Mouse (Mus musculus) hindbrain, embryonic 16.5 days (tissue): ENCODE results near the gene Socs5. TPM values are rescaled to one million over a fixed set of nuclear protein-coding genes. Genes with fewer than 3 reads are reported as not detected.

ENCODE experiments used
- ATAC-seq: fragments of 200-750 bp; cut with Nextera tagmentation; 2 replicates; pipeline ENCODE4 v1.8.0; 2017; ENCODE audit warnings: moderate TSS enrichment, moderate library complexity
- H3K27ac ChIP-seq: fragments of 300-500 bp; sonication (generic); 2 replicates; pipeline ENCODE4 v1.5.1; 2014; ENCODE audit warnings: low read depth, mild to moderate bottlenecking, control low read depth, low read length, moderate library complexity
- H3K27me3 ChIP-seq: fragments of 300-500 bp; sonication (generic); replicated peaks from 2 replicates; pipeline ENCODE4 v1.6.1; 2014; ENCODE audit warnings: low read length; ENCODE audit not compliant: control insufficient read depth, insufficient read depth
- H3K36me3 ChIP-seq: fragments of 300-500 bp; sonication (generic); 2 replicates; pipeline ENCODE4 v1.6.1; 2014; ENCODE audit warnings: mild to moderate bottlenecking, low read length, moderate library complexity, mixed read lengths; ENCODE audit not compliant: control insufficient read depth, insufficient read depth
- H3K4me1 ChIP-seq: fragments of 300-500 bp; sonication (generic); 2 replicates; pipeline ENCODE4 v1.6.1; 2014; ENCODE audit warnings: low read depth, low read length; ENCODE audit not compliant: control insufficient read depth, insufficient read depth
- H3K4me2 ChIP-seq: fragments of 300-500 bp; sonication (generic); 2 replicates; pipeline ENCODE4 v1.6.1; 2014; ENCODE audit warnings: mild to moderate bottlenecking, low read length, control low read depth, moderate library complexity
- H3K4me3 ChIP-seq: fragments of 300-500 bp; sonication (generic); 2 replicates; pipeline ENCODE4 v1.5.1; 2014; ENCODE audit warnings: mild to moderate bottlenecking, low read length, control low read depth, moderate library complexity
- H3K9ac ChIP-seq: fragments of 300-500 bp; sonication (generic); 2 replicates; pipeline ENCODE4 v1.6.1; 2014; ENCODE audit warnings: low read depth, mild to moderate bottlenecking, control low read depth, low read length, moderate library complexity
- H3K9me3 ChIP-seq: fragments of 300-500 bp; sonication (generic); 2 replicates; pipeline ENCODE4 v1.6.1; 2014; ENCODE audit warnings: mild to moderate bottlenecking, low read length, moderate library complexity; ENCODE audit not compliant: control insufficient read depth
- WGBS: fragments of 180-500 bp; shearing (Covaris S2); extraction: QIAGEN DNeasy Blood & Tissue Kit; methylation state at CpG from one replicate; pipeline ENCODE4 v1.1.7; 2014; 5-methylcytosine and 5-hydroxymethylcytosine counted together
- polyA plus RNA-seq: library from polyadenylated mRNA; unstranded; fragments of >200 nt; fragmentation: Nextera tagmentation; extraction: Ambion mirVana; gene quantifications from 2 replicates; pipeline ENCODE4 v1.2.1, GENCODE M21; 2015

Socs5 gene
- polyA plus RNA-seq, 1 experiment from 2014 or later = 13.1 TPM

DNA sequence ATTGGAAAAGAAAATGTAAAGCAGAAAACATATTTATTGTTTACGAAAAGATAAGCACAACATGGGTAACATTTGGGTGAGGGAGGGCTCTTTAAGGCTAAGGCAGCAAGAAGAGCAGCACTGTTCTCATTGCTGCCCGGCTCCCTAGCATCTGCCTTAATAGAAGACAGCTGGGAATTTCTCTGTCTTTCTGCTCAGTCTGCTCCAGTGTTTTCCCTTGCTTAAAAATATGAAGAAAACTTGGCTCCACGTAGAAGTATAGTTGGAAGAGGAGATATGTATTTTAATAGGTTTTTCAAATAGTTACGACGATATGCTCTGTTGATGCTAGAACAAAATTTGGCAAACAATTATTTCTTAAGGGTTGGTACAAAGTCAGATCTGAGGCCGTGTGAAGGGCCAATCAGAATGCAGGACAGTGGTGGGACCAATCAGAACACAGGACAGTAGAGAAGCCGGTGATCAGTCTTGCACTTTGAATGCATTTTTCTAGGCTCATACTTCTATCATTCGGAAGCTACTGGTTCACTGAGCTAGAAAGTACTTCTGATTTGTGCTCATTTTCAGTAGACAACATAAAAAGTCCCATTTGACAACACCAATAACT is 39.0 kb downstream of the Socs5 start:
- 79% methylated on average over 8 of the region's 8 CpGs for WGBS
- Histone ChIP-seq H3K9me3 (no peaks in the 10 kb centered on the region), H3K4me1 (no peaks in the 10 kb centered on the region), H3K36me3 (no peaks in the 10 kb centered on the region), H3K4me2 (no peak overlapping the region), H3K4me3 (no peak overlapping the region), H3K27me3 (no peaks in the 10 kb centered on the region), H3K9ac (no peak overlapping the region), H3K27ac (no peak overlapping the region)
- ATAC-seq = no peak

DNA sequence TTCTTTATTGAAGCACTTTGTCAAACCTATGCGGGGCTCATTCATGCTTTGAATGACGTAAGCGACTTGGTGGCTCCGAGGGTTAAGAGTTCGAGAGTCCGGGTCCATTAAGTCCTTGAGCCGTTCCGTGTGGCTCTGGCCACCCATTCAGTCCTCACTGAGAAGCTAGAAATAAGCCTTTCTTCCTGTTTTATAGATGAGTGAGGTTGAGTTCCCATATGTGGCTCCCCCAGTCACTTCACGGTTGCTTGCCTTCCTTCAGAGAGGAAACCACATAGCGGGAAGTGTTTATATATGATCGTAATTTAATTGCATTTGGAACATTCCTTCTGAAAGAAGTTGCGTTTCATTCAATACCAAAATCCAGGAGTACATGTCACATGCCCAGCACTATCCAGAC is 42.3 kb downstream of the Socs5 start:
- Histone ChIP-seq H3K9me3 (no peaks in the 10 kb centered on the region), H3K4me1 (no peaks in the 10 kb centered on the region), H3K9ac (no peak overlapping the region), H3K4me3 (no peak overlapping the region), H3K36me3 (no peaks in the 10 kb centered on the region), H3K27me3 (no peaks in the 10 kb centered on the region), H3K27ac (no peak overlapping the region), H3K4me2 (no peak overlapping the region)
- ATAC-seq = no peak
- WGBS = 91% methylated on average over 12 of the region's 12 CpGs

- Histone ChIP-seq H3K4me2 (no peak overlapping the region), H3K4me3 (no peak overlapping the region), H3K4me1 (no peaks in the 10 kb centered on the region), H3K9me3 (no peaks in the 10 kb centered on the region), H3K9ac (no peak overlapping the region), H3K27ac (no peak overlapping the region), H3K27me3 (no peaks in the 10 kb centered on the region), H3K36me3 (no peaks in the 10 kb centered on the region)
- 66% methylated on average over 5 of the region's 5 CpGs for WGBS
- no peak for ATAC-seq
Measured at GRCm38 (mm10) chr17:87152984-87153383, 45.5 kb downstream of the Socs5 start.

DNA sequence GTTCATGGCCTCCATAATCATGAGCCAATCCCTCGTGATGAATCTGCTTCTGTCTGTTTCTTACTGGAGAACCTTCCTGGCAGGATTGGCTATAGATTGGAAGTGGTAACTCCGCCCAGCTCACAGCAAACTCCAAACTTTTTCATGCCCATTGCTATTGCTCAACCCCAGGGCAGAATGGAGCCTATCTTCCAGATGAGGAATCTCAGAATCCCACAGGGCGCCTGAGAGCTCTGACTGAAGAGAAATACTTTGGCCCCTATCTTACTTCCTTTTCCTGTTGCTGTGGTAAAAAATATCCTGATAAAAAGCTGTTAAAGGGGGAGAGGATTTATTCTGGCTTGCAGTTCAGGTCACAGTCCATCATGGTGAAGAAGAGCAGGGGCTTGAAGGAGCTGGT is 48.2 kb downstream of the Socs5 start:
- ATAC-seq = no peak
- Histone ChIP-seq H3K9ac (no peak overlapping the region), H3K27me3 (no peaks in the 10 kb centered on the region), H3K4me3 (no peak overlapping the region), H3K27ac (no peak overlapping the region), H3K4me1 (no peaks in the 10 kb centered on the region), H3K4me2 (no peak overlapping the region), H3K9me3 (no peaks in the 10 kb centered on the region), H3K36me3 (no peaks in the 10 kb centered on the region)
- WGBS = 75% methylated on average over 3 of the region's 3 CpGs

DNA sequence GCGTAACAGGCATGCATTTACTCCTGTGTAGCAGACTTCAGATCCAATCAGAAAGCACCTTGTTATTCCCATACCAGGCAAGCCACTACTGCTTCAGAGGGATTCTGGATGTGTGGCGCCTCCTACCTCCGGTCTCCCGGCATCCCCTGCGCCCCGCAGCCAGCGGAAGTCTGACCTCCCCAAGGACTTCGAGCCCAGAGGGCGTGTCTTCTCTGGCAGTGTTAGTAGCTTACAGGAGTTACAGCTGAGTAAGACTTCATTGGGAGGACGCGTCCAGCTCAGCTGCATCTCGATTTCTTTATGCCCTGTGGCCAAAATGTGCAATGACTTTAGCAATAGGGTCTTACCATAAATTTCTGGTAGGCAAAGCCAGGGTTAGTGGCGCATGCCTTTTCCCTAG is 50.3 kb downstream of the Socs5 start:
- Histone ChIP-seq H3K27ac (no peak overlapping the region), H3K4me2 (no peak overlapping the region), H3K4me3 (no peak overlapping the region), H3K36me3 (no peaks in the 10 kb centered on the region), H3K9me3 (no peaks in the 10 kb centered on the region), H3K4me1 (no peaks in the 10 kb centered on the region), H3K9ac (no peak overlapping the region), H3K27me3 (no peaks in the 10 kb centered on the region)
- WGBS = 69% methylated on average over 13 of the region's 13 CpGs
- ATAC-seq = no peak

DNA sequence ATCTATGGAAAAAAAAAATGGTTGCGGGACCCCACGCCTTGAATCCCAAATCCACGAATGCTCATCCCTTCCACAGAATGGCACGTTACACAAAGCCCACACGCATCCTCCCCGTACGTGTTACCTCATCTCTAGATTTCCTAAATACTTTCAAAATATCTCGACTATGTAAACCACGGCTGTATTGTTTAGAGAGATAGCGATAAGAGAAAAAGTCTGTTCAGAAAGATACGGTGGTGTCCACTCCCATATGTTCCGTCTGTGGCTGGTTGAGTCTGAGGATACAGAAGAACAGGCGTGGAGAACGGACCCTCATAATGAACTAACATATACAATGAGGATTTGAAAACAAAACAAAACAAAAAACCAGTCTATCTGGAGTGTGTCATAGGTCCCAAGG is 51.1 kb downstream of the Socs5 start:
- 93% methylated on average over 14 of the region's 14 CpGs for WGBS
- no peaks in the 10 kb centered on the region for H3K36me3 ChIP-seq
- no peak overlapping the region for H3K4me2 ChIP-seq
- H3K27me3 ChIP-seq = no peaks in the 10 kb centered on the region
- no peaks in the 10 kb centered on the region for H3K4me1 ChIP-seq
- H3K9me3 ChIP-seq = no peaks in the 10 kb centered on the region
- H3K27ac ChIP-seq = no peak overlapping the region
- no peak for ATAC-seq
- H3K4me3 ChIP-seq = no peak overlapping the region
- no peak overlapping the region for H3K9ac ChIP-seq

DNA sequence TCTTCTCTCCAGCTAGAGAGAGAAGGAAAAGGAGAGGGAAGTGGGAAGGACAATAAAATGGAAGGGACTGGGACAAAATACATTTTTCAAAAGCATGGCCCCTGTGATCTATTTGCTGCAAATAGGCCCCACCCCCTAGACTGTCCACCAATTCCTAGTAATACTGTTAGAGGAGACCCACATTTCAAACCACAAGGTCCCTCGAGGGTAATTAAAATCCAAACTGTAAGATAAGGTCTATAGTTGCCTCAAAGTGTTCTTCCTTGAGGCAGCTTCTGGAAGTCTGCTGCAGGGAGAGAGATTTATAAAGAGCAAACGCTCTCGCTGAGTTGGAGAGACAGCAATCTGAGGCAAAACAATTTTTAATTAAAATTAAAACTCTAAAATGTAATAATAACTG is 52.8 kb downstream of the Socs5 start:
- Histone ChIP-seq H3K4me1 (no peaks in the 10 kb centered on the region), H3K9me3 (no peaks in the 10 kb centered on the region), H3K36me3 (no peaks in the 10 kb centered on the region), H3K9ac (no peak overlapping the region), H3K27me3 (no peaks in the 10 kb centered on the region), H3K4me3 (no peak overlapping the region), H3K27ac (no peak overlapping the region), H3K4me2 (no peak overlapping the region)
- WGBS = 90% methylated on average over 3 of the region's 3 CpGs
- ATAC-seq = no peak

DNA sequence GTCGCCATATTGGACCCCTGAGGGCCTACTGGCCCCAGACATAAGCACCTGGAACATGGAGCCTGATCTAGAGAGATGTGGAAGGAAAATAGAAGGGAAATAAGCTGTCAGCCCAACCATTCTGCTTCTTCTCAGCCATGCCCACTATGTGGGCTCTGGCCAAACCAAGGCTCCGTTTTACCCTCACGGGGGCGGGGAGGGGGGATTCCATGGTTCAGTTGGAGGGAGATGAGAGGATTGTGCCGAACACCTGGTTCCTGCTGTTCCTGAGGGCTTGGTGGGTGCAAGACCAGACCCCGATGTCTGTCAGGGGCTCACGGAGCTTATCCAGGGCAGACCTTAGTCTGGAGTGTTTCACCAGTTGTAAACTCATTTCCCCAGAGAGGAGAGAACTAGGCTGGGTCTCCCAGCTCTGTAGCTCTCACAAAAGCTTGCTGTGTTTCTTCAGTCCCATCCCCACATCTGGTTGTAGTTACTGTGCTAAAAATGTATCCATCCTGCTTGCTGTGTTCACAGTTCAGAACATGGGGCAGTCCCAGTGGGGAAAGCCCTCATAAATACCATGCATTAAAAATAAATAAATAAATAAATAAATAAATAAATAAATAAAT is 56.9 kb downstream of the Socs5 start:
- no peak overlapping the region for H3K4me2 ChIP-seq
- H3K27me3 ChIP-seq = no peaks in the 10 kb centered on the region
- no peaks in the 10 kb centered on the region for H3K4me1 ChIP-seq
- no peak overlapping the region for H3K4me3 ChIP-seq
- H3K36me3 ChIP-seq = no peaks in the 10 kb centered on the region
- H3K9ac ChIP-seq = no peak overlapping the region
- no peak for ATAC-seq
- H3K27ac ChIP-seq = no peak overlapping the region
- WGBS = 86% methylated on average over 7 of the region's 7 CpGs
- no peaks in the 10 kb centered on the region for H3K9me3 ChIP-seq

GRCm38 (mm10) chr17:87167407-87167806 is 59.9 kb downstream of the Socs5 start:
- Histone ChIP-seq H3K36me3 (no peaks in the 10 kb centered on the region), H3K9me3 (0 out of 2 replicates have a peak, but pooled peaks cover 2% of the 10 kb centered on the region), H3K27me3 (no peaks in the 10 kb centered on the region), H3K4me2 (no peak overlapping the region), H3K4me3 (no peak overlapping the region), H3K27ac (no peak overlapping the region), H3K4me1 (no peaks in the 10 kb centered on the region), H3K9ac (no peak overlapping the region)
- no peak for ATAC-seq
- 95% methylated on average over 5 of the region's 5 CpGs for WGBS
